Mouse (Mus musculus) splenic B cell, adult 2 months (primary cell): ENCODE measurements around the gene Dqx1.

Experiments used
- DNase-seq: peaks from one replicate; pipeline ENCODE4 v3.0.0-alpha.2; 2011; ENCODE audit warnings: low read depth, low spot score
- H3K27me3 ChIP-seq: 2 replicates; pipeline ENCODE4 v1.6.1; 2012; ENCODE audit warnings: mild to moderate bottlenecking, low read length, moderate library complexity, mixed read lengths; ENCODE audit not compliant: control insufficient read depth, poor library complexity, insufficient read depth, severe bottlenecking
- H3K36me3 ChIP-seq: 2 replicates; pipeline ENCODE4 v1.6.1; 2012; ENCODE audit warnings: mild to moderate bottlenecking, low read length, moderate library complexity, mixed read lengths; ENCODE audit not compliant: control insufficient read depth, poor library complexity, insufficient read depth, severe bottlenecking

The Dqx1 gene

DNA sequence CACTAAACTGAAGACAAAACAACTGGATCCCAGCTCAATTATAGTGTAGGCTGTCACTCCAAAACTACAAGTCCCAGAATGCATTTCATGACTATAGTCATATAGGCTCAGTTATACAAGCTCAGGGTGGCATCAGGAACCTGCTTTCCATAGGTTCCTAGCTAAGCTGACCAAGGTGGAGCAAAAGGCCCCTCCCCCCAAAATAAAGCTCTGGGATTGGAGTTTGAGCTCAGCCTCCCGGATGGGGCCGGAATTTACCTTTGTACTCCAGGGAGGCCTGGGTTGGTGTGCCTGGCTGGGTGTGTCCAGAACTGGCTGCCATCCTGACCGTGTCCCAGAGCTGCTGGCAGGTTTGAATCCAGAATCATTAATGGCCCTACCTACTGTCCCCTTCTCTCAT is at the start of gene Dqx1:
Gene Dqx1, plus strand, starts transcription at position 55 of the 400 bp plus-strand sequence.
- Histone ChIP-seq H3K36me3 (peaks cover 6% of the 10 kb centered on the region), H3K27me3 (no peaks in the 10 kb centered on the region)
- DNase-seq, result no peak

DNA sequence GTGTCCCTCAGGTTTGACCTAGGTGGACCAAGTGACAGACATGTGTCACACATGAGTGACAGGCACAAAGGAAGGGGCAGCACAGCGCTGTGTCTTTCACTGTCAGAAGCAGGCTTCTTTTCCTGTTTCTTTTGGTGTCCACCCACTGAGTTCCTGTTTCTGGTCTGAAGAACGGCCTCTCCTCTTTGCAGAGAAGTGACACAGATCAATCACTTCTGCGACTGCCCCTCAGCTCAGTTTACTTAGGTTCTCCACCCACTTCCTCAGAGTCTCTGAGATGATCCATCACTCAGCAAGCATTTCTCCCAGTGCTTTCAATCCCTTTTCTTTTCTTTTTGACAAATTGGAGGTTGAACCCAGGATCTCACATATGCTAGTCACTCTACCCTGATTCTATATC is 49.0 kb upstream of the Dqx1 start:
- Histone ChIP-seq H3K36me3 (no peaks in the 10 kb centered on the region), H3K27me3 (no peaks in the 10 kb centered on the region)
- peak; percentile 51 for DNase-seq

DNA sequence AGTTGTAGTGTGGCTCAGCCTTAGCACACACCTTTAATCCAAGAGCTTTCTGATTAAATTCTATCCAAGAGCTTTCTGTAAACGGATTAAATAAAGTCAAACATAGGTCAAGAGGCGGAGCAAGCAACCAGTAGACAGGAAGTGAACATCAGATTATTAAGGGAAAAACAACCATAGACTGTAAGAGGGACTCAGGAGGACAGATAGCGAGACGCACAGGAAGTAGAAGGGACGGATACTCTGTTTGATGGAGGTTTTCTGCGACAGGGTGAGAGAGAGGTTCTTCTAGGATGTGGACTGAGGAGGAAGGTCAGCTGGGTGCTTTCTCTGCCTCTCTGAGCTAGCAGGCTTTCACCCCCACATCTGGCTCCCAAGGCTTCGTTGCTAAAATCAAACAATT is 47.6 kb upstream of the Dqx1 start:
- Histone ChIP-seq H3K36me3 (no peaks in the 10 kb centered on the region), H3K27me3 (no peaks in the 10 kb centered on the region)
- no peak for DNase-seq

DNA sequence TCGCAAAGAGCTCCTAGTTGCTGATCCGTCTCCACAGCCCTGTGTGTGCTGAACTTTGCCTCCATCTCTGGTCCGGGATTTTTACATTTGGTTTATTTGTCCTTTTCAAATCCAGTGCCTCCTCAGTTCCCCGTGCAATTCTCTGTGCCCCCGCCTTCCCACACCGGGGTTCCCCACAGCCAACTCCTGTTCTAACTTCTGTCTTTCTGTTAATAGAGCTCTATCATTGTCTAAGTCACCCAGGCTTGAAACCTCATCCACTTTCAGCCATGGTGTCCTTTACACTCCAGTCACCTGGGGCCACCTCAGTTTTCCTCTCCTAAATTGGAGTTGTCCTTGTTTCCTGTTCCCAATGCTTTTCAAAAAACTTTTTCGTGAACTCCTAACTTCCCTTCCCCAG is 46.4 kb upstream of the Dqx1 start:
- no peaks in the 10 kb centered on the region for H3K27me3 ChIP-seq
- H3K36me3 ChIP-seq, result no peaks in the 10 kb centered on the region
- peak; percentile 38 for DNase-seq

DNA sequence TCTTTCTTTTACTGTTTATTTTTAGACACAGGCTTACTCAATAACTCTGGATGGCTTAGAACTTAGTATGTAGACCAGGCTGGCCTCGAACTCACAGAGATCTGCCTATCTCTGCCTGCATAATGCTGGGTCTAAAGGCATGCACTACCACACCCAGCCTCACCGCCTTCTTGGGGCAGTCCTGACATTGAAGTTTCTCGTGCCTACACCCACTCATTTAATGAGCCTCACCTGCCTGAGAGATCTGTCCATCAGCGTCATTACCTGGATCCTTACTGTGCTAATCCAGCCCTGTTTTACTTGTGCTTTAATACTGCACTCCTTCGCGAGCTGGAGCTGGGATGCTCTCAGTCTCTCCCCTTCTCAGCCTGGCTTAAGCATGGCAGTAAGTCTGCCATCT is 45.9 kb upstream of the Dqx1 start:
- Histone ChIP-seq H3K27me3 (no peaks in the 10 kb centered on the region), H3K36me3 (no peaks in the 10 kb centered on the region)
- no peak for DNase-seq

DNA sequence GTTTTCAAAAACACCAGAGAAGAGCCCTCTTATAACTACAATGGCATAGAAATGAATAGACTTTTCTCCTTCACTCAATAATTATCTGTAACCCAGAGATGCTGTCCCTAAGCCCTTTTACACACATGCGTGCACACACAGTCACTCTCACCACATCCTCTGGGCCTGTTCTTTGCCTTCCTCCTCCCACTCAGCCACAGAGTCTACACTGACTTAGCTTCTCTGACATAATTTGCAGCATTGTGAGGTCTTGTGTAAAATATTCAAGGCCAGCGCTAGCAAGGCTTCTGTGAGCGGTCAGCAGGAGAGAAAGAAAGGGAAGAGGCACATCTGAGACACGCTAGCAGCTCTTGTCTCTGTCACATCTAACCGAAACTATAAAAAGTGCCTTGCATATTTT is 44.2 kb upstream of the Dqx1 start:
- no peaks in the 10 kb centered on the region for H3K36me3 ChIP-seq
- peak; percentile 55 for DNase-seq
- no peaks in the 10 kb centered on the region for H3K27me3 ChIP-seq

DNA sequence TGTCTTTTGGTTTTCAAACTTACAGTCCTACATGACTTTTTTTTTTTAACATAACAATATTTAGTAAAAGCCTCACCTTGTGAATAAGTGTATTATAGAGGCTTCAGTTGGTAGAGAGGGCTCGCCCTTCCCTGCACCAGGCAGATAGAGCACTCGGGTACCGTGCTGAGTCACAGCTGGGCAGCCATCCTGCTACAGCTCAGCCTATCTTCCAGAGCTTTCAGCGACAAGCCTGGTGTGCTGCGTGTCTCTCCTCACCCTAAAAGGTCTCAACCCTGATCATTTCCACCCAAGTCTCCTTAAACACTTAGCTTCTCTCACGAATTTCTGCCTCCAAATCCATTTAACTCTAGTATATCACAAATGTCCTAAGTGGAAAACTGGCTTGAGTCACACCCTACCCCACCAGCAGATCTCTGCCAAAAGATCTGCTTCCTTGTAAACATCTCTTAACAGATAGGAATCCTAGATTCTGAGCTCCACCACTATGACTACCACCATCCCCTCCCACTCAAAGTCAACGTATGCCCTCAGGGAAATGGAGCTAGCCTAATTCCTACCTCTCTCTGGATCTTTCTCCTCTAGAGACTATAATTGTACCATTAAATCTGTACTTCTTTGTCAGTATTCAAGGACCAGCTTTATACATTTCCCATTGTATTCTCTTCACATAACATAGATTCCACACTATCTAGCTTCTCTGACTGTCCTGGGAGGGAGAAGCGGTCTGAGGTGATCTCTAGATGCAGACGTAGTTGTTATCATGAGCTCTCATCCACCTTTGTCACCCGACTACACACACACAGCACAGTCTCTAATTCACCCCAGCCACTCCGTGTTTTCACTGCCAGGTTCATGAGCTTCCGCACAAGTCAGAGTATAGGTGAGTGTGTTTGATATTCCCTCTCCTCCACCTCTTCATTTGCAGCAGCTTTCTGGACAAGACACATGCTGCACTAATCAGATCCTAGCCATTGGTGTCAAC is 42.9 kb upstream of the Dqx1 start:
- no peaks in the 10 kb centered on the region for H3K36me3 ChIP-seq
- H3K27me3 ChIP-seq, result no peaks in the 10 kb centered on the region
- no peak for DNase-seq

DNA sequence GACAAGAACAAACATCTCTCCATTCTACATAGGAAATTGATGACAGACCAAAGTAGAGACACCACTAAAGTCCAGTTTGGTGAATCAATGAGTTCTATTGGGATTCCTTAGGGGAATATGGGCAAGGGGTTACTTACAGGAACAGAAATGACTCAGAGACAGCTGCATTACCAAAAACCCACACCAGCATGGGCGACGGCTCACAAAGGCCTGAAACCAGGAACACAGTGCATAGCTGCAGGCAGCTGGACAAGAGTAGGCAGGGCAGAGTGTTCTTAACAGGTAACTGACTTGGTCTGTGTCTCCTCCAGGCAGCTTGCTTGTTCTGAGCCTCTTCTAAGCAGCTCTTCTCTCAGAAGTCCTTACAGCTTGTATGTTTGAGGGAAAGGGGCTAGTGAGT is 41.9 kb upstream of the Dqx1 start:
- DNase-seq, result no peak
- Histone ChIP-seq H3K27me3 (no peaks in the 10 kb centered on the region), H3K36me3 (no peaks in the 10 kb centered on the region)

DNA sequence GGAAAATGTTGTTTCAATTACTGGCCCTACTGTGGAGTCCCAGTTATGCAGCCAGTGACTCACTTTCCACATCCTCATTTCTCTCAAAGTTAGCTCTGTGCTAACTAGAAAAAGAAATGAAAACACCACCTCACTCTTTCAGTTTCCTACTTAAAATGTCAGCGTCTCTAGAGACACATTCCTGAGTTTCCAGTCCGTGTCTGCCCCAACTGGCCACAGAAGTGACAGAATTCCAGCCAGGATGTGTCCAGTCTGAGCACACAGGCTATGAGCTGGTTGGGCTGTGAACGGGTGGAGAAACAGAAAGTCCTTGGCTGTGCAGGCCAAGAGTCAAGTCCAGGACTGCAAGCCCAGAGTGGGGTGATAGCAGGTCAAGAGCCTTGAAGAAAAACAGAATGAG is 40.5 kb upstream of the Dqx1 start:
- no peak for DNase-seq
- H3K27me3 ChIP-seq, result no peaks in the 10 kb centered on the region

DNA sequence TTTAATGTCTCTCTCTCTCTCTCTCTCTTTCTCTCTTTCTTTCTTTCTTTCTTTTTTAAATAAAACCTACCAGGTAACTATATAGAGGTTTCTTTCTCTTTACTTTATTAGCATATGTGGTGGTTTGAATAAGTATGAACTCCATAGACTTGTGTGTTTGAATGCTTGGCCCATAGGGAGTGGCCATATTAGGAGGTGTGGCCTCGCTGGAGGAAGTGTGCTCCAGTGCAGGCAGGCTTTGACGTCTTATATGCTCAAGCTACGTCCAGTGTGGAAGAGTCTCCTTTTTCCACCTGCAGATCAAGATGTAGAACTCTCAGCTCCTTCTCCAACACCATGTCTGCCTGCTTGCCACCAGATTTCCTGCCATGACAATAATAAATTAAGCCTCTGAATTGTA is 38.6 kb upstream of the Dqx1 start:
- no peak for DNase-seq
- Histone ChIP-seq H3K27me3 (no peaks in the 10 kb centered on the region; the same call in 1 of the 2 replicates), H3K36me3 (no peaks in the 10 kb centered on the region)

More for the DNA sequence above, 40.5 kb upstream of the Dqx1 start:
- no peaks in the 10 kb centered on the region for H3K36me3 ChIP-seq

DNA sequence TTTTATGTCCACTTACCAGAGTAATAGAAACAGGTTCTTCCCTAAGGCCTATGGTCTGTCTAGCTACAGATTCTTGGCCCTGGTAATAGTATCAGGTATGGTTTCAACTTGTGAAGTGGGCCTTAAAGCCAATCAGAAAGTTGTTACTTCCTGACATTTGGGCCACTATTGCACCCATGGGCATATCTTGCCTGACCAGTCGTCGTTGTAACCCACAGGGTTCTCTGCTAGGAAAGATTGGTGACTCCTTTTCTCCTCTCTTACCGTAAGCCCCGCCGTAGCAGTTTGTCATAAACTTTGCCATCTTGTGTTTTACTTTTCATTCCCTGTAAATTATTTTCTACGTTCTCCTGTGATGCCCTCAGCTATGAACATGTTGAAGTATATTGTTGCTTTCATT is 37.5 kb upstream of the Dqx1 start:
- no peaks in the 10 kb centered on the region; the same call in 1 of the 2 replicates for H3K27me3 ChIP-seq
- DNase-seq, result no peak
- no peaks in the 10 kb centered on the region for H3K36me3 ChIP-seq

DNA sequence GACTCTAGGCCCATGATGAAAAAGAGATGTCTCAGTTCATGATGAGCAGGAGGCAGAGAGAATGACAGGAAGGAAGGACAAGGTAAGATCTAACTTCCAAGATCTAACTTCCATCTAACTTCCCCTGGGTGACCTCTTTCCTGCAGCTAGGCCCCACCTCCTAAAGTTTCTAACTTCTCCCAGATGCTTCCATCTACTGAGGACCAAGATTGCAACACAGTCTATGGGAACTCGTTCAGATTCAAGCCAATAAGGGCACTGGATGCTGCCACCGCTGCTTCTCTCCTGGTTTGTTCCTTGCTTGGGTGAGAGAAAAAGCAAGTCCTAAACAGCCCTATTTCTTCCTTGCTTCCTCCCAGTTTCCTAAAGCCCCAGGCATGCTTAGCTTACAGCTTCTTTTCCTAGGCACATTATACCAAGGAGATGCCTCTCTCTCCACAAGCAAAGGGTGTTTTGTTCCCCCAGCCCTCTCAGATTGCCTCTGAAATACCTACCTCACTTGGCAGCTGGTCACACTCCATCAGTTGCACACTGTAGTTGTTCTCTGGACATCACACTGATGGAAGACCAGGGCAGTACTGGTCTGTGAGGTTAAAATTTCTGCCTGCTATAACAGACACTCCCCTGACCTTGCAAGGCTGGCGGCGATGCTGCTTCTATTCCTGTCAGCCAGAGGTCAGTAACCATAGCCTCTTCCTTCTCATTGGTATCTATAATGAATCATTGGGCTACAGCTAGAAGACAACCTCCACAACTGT is 36.6 kb upstream of the Dqx1 start:
- DNase-seq, result no peak
- Histone ChIP-seq H3K36me3 (no peaks in the 10 kb centered on the region), H3K27me3 (no peaks in the 10 kb centered on the region; the same call in 1 of the 2 replicates)

DNA sequence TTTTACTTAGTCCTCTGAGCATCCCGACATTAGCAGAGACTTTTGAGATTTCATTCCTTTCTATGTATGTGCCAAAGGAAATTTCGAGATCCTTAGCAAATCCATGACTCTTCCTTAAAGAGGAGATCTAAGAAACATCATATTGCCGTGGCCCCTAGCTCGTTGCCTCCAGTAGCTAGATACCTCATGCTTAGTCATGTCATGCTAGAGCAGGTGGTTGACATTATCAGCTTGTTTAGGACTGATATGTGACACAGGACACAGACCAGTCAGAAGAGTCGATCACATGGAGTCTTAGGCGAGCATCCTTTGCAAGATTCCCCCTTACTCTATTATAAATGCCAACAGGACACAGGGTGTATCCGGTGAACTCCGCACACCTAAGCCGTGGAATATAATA is 34.6 kb upstream of the Dqx1 start:
- no peaks in the 10 kb centered on the region for H3K36me3 ChIP-seq
- no peak for DNase-seq

DNA sequence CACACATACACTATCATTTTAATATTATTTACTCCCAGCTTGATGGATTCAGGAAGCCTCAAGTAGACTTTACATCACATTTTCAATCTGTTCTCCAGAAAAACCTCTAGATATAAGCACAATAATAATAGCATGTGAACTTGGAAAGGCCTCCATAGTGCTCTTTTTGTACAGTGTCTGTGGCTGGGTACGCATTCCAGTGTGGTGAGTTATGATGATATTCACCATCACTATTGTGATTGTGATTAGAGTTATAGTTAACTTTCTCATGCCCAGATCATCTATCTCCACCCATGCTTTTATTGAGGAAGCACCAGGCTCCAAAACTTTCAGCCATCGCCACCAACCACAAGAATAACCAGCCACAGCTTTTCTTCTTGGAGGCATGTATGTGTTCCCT is 33.9 kb upstream of the Dqx1 start:
- no peaks in the 10 kb centered on the region; the same call in 1 of the 2 replicates for H3K27me3 ChIP-seq
- H3K36me3 ChIP-seq, result no peaks in the 10 kb centered on the region
- no peak for DNase-seq

More for the DNA sequence above, 34.6 kb upstream of the Dqx1 start:
- no peaks in the 10 kb centered on the region; the same call in 1 of the 2 replicates for H3K27me3 ChIP-seq

DNA sequence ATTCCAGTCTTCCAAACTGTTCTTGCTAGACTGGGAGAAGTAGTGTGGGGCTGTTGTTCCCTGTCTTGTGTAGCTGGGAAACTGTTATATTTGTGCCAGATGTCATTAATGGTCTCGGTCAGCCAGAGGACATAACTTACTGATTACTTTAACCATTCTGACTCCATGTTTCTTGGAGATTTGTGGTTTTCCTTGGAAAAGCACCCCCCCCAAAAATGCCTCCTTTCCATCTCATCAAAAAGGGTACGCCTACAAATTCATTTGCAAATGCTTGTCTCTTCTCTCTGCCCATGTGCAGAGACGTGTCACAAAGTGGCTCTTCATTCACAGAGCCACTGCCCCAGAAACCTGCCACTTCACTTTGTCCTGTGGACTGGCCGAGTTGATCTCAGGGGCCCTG is 33.2 kb upstream of the Dqx1 start:
- no peak for DNase-seq
- Histone ChIP-seq H3K27me3 (no peaks in the 10 kb centered on the region; the same call in 1 of the 2 replicates), H3K36me3 (no peaks in the 10 kb centered on the region; the same call in 1 of the 2 replicates)
